Mouse (Mus musculus) neutrophil, adult 59 days (primary cell): ENCODE results near the gene Ddx58. TPM values are rescaled to one million over a fixed set of nuclear protein-coding genes. Genes with fewer than 3 reads are reported as not detected.

Experiments
- total RNA-seq, 2 experiments: library from RNA; stranded (reverse); gene quantifications; 1 replicate in 1 of 2; 2 replicates in 1 of 2; pipeline ENCODE4 v1.2.4; 2023

The Ddx58 gene
- total RNA-seq, result 10 to 100 TPM; 41.2 to 50.4 TPM

GRCm38 (mm10) chr4:40239409-40240271 lies at the start of gene Ddx58:
Ddx58 (minus strand) TSS chr4:40239828.

GRCm38 (mm10) chr4:40279276-40279900 lies 39.8 kb upstream of the Ddx58 start, which contains the start of gene Ndufb6:
Ndufb6 (minus strand) TSS chr4:40279421.

GRCm38 (mm10) chr4:40269430-40270032 lies 29.9 kb upstream of the Ddx58 start, which contains the start of the genes Smim27 and Topors:
Smim27 (plus strand) TSS chr4:40269579.
Topors (minus strand) TSS chr4:40269850.

Other genes with a start within 250 kb of the Ddx58 start
- 10 to 100 TPM; 14.5 to 18.7 TPM for gene Aco1, start 96.7 kb downstream of the Ddx58 start, total RNA-seq
- 10 to 100 TPM; 14.5 to 28.7 TPM for gene Smim27, start 29.8 kb upstream of the Ddx58 start, total RNA-seq
- gene Topors, start 30.0 kb upstream of the Ddx58 start, total RNA-seq, result 10 to 100 TPM; 23.5 to 24.0 TPM
- 10 to 100 TPM; 37.7 to 38.6 TPM for gene Ndufb6, start 39.6 kb upstream of the Ddx58 start, total RNA-seq
- gene Tmem215, start 232.4 kb upstream of the Ddx58 start, total RNA-seq, result not detected